Mouse (Mus musculus) hindbrain, embryonic 15.5 days (tissue): ENCODE data around the gene Col7a1. TPM values are rescaled to one million over a fixed set of nuclear protein-coding genes. Genes with fewer than 3 reads are reported as not detected.

Experiments used
- ATAC-seq: fragments of 200-750 bp; cut with Nextera tagmentation; 2 replicates; pipeline ENCODE4 v1.8.0; 2017; ENCODE audit warnings: low read depth, moderate number of reproducible peaks, moderate TSS enrichment; ENCODE audit not compliant: low FRiP score
- H3K27ac ChIP-seq: fragments of 300-500 bp; sonication (generic); replicated peaks from 2 replicates; pipeline ENCODE4 v1.5.1; 2015; ENCODE audit warnings: mild to moderate bottlenecking, inconsistent platforms
- H3K27me3 ChIP-seq: fragments of 300-500 bp; sonication (generic); 2 replicates; pipeline ENCODE4 v1.6.1; 2015; ENCODE audit warnings: control low read depth, inconsistent platforms
- H3K36me3 ChIP-seq: fragments of 300-500 bp; sonication (generic); 2 replicates; pipeline ENCODE4 v1.6.1; 2015; ENCODE audit warnings: control low read depth, inconsistent platforms
- H3K4me1 ChIP-seq: fragments of 300-500 bp; sonication (generic); replicated peaks from 2 replicates; pipeline ENCODE4 v1.6.1; 2015; ENCODE audit warnings: control low read depth, inconsistent platforms
- H3K4me2 ChIP-seq: fragments of 300-500 bp; sonication (generic); 2 replicates; pipeline ENCODE4 v1.6.1; 2015; ENCODE audit warnings: moderate library complexity, mild to moderate bottlenecking, inconsistent platforms
- H3K4me3 ChIP-seq: fragments of 300-500 bp; sonication (generic); 2 replicates; pipeline ENCODE4 v1.5.1; 2015; ENCODE audit warnings: mild to moderate bottlenecking, inconsistent platforms
- H3K9ac ChIP-seq: fragments of 300-500 bp; sonication (generic); 2 replicates; pipeline ENCODE4 v1.6.1; 2015; ENCODE audit warnings: inconsistent platforms
- H3K9me3 ChIP-seq: fragments of 300-500 bp; sonication (generic); 2 replicates; pipeline ENCODE4 v1.6.1; 2016; ENCODE audit warnings: control low read depth, inconsistent platforms
- WGBS: fragments of 180-500 bp; shearing (Covaris S2); methylation state at CpG from one replicate; pipeline ENCODE4 v1.1.7; 2015; 5-methylcytosine and 5-hydroxymethylcytosine counted together
- microRNA counts: library from miRNA; unstranded; fragments of <30 nt; microRNA quantifications from one replicate; lab custom pipeline; 2016
- microRNA-seq: library from miRNA; unstranded; fragments of <30 nt; microRNA quantifications from one replicate; pipeline ENCODE4, GENCODE M21; 2016
- polyA plus RNA-seq: library from polyadenylated mRNA; unstranded; fragments of >200 nt; fragmentation: Nextera tagmentation; extraction: Ambion mirVana; gene quantifications from 2 replicates; pipeline ENCODE4 v1.2.1, GENCODE M21; 2015

Gene Col7a1
- polyA plus RNA-seq, 1 experiment from 2014 or later: 2.1 TPM

DNA sequence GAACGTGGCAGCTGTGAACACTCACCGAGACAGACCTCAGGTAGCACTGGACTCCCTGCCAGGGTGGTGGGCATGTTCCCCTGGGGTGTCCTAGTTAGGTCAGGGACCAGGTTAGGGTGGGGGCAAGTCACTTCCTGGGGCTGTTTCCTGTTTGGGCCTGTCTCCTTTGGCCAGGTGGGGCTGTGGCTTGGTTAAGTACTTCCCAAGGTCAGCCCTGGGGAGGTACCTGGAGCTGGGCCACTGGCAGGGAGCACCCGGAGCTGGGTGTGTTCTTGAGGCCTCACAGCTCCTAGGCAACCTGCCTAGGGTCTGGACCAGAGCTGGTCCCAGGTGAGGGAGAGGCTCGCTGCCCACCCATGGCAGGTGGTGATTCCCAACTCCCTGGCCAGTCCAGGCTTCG, 75.5 kb downstream of the Col7a1 start:
- H3K9ac ChIP-seq: no peak overlapping the region
- peaks cover 16% of the 10 kb centered on the region for H3K36me3 ChIP-seq
- H3K4me3 ChIP-seq: no peak overlapping the region
- no peak overlapping the region for H3K27ac ChIP-seq
- no peak for ATAC-seq
- H3K4me1 ChIP-seq: no peaks in the 10 kb centered on the region
- 75% methylated on average over 5 of the region's 5 CpGs for WGBS
- no peak overlapping the region for H3K4me2 ChIP-seq
- no peaks in the 10 kb centered on the region for H3K27me3 ChIP-seq
- no peaks in the 10 kb centered on the region for H3K9me3 ChIP-seq

DNA sequence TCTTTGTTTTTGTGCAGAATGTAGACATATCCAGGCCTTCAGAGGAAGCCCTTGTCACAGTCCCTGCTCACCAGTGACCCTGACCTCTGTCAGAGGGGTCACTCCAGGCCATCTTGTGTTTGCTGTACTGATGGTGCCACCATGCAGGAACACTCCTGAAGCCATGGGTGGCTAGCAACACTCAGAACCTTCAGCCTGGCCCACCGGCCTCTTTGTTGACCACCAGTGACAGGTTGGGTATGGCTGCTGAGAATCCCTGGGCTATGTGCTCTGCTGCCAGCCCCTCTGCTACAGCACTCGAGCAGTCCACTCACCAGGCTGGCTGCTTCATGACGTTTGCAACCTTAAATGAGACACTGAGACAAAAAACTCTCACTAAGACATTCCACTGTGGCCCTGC, 76.9 kb downstream of the Col7a1 start:
- Histone ChIP-seq H3K4me2 (no peak overlapping the region), H3K27me3 (no peaks in the 10 kb centered on the region), H3K9ac (no peak overlapping the region), H3K4me1 (no peaks in the 10 kb centered on the region), H3K9me3 (no peaks in the 10 kb centered on the region), H3K27ac (no peak overlapping the region), H3K36me3 (peaks cover 9% of the 10 kb centered on the region), H3K4me3 (no peak overlapping the region)
- WGBS: 76% methylated on average over 3 of the region's 3 CpGs
- ATAC-seq: no peak

DNA sequence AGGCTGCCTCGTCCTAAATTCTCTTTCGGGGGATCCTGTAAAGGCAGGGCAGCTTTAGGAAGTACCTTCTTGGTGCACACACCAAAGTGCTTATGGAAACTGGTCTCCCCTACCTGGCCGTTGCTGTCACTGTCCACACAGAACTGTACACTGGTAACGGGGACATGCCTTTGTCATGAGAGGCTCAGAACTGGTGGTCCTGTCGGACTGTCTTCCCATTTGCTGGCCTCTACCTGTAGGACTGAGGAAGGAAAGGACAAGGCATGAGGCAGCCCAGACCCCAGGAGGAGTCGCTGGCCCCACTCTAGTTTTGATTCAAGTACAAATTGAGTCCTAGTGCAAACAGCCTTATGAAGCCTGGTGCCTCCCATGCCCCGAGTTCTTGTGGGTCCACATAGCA, 77.6 kb downstream of the Col7a1 start:
- WGBS: 91% methylated on average over 7 of the region's 7 CpGs
- Histone ChIP-seq H3K4me3 (no peak overlapping the region), H3K9ac (no peak overlapping the region), H3K27ac (no peak overlapping the region), H3K4me1 (no peaks in the 10 kb centered on the region), H3K9me3 (no peaks in the 10 kb centered on the region), H3K4me2 (no peak overlapping the region), H3K36me3 (peaks cover 3% of the 10 kb centered on the region; the same call in 1 of the 2 replicates), H3K27me3 (no peaks in the 10 kb centered on the region)
- no peak for ATAC-seq

DNA sequence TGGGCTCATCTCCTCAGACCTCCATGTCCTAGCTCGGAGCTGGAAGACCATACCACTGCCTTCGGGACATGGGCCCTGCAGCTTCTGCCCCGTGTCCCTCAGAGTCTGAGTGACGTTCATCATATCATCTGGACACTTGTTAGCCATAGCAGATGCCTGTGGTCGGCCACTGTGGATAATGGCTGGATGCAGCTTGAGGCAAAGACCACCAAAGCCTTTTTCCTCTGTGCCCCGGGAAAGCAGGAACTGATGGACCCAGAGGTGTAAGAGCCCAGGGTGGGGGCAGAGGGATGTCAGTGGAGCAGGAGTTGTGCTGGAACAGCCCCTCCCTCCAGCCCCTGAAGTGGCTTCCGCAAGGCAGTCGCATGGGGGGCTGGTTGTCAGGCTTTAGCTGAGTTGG, 78.3 kb downstream of the Col7a1 start:
- no peaks in the 10 kb centered on the region for H3K27me3 ChIP-seq
- 88% methylated on average over 8 of the region's 8 CpGs for WGBS

DNA sequence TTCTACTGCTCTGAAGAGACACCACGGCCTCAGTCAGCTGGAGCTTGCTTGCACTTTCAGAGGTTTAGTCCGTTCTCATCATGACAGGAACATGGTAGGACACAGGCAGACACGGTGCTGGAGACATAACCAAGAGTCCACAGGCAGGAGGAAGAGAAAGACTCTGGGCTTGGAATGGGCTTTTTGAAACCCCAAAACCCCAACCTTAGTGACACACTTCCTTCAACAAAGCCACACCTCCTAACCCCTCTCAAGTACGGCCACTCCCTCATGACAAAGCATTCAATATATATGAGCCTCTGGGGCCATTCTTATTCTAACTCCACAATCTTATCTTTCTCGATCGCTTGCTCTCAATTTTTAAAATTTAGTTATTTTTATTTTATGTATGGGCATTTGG, 79.0 kb downstream of the Col7a1 start:
- Histone ChIP-seq H3K36me3 (peaks cover 3% of the 10 kb centered on the region; the same call in 1 of the 2 replicates), H3K9ac (no peak overlapping the region), H3K27me3 (no peaks in the 10 kb centered on the region), H3K9me3 (no peaks in the 10 kb centered on the region), H3K27ac (no peak overlapping the region), H3K4me1 (no peaks in the 10 kb centered on the region), H3K4me3 (no peak overlapping the region), H3K4me2 (no peak overlapping the region)
- ATAC-seq: no peak
- WGBS: 84% methylated on average over 6 of the region's 6 CpGs

More for the DNA sequence above, 78.3 kb downstream of the Col7a1 start:
- ATAC-seq: no peak
- H3K4me3 ChIP-seq: no peak overlapping the region
- H3K36me3 ChIP-seq: peaks cover 3% of the 10 kb centered on the region; the same call in 1 of the 2 replicates
- H3K9me3 ChIP-seq: no peaks in the 10 kb centered on the region
- no peak overlapping the region for H3K27ac ChIP-seq
- no peaks in the 10 kb centered on the region for H3K4me1 ChIP-seq
- H3K4me2 ChIP-seq: no peak overlapping the region
- no peak overlapping the region for H3K9ac ChIP-seq

MicroRNA genes within 50 kb of the gene (microRNA counts, 519-probe panel; counts per million panel counts)
- not detected for microRNA mmu-miR-711 (lab: Ali Mortazavi, UCI)

Small RNA genes lying within 50 kb of the gene (microRNA-seq; reads per million reads assigned to microRNA genes)
- not detected for gene Mir711

Other genes starting within 250 kb of the Col7a1 start
- gene Ip6k2, start 169.8 kb upstream of the Col7a1 start, polyA plus RNA-seq: 180 and 206 TPM in 2 replicates
- 30.3 and 30.7 TPM in 2 replicates for gene Nckipsd, start 145.2 kb upstream of the Col7a1 start, polyA plus RNA-seq
- gene Celsr3, start 127.3 kb upstream of the Col7a1 start, polyA plus RNA-seq: 12.7 and 14.6 TPM in 2 replicates
- 19.5 and 22.1 TPM in 2 replicates for gene Slc26a6, start 100.3 kb upstream of the Col7a1 start, polyA plus RNA-seq
- gene Tmem89, start 39.0 kb upstream of the Col7a1 start, polyA plus RNA-seq: 0.17 and 0.21 TPM in 2 replicates
- gene Uqcrc1, start 17.0 kb upstream of the Col7a1 start, polyA plus RNA-seq: 480 and 488 TPM in 2 replicates
- gene Ucn2, start 32.4 kb downstream of the Col7a1 start, polyA plus RNA-seq: not detected in 2 replicates
- 28.1 and 28.7 TPM in 2 replicates for gene Pfkfb4, start 38.2 kb downstream of the Col7a1 start, polyA plus RNA-seq
- gene Shisa5, start 85.0 kb downstream of the Col7a1 start, polyA plus RNA-seq: 71.6 and 76.3 TPM in 2 replicates
- gene Trex1, start 106.1 kb downstream of the Col7a1 start, polyA plus RNA-seq: 13.6 and 14.5 TPM in 2 replicates
- gene Atrip, start 120.5 kb downstream of the Col7a1 start, polyA plus RNA-seq: 30.5 and 30.9 TPM in 2 replicates
- gene Ccdc51, start 128.9 kb downstream of the Col7a1 start, polyA plus RNA-seq: 12.3 and 13.1 TPM in 2 replicates
- 653 and 743 TPM in 2 replicates for gene Tma7, start 129.0 kb downstream of the Col7a1 start, polyA plus RNA-seq
- 19.2 and 19.8 TPM in 2 replicates for gene Plxnb1, start 141.8 kb downstream of the Col7a1 start, polyA plus RNA-seq
- not detected in 2 replicates for gene Fbxw21, start 208.5 kb downstream of the Col7a1 start, polyA plus RNA-seq
- gene Fbxw13, start 242.4 kb downstream of the Col7a1 start, polyA plus RNA-seq: not detected in 2 replicates